Mouse (Mus musculus) hindbrain, postnatal 0 days (tissue): Measurements from ENCODE around the gene Lmnb2. TPM values are rescaled to one million over a fixed set of nuclear protein-coding genes. Genes with fewer than 3 reads are reported as not detected.

ENCODE experiments used
- ATAC-seq: fragments of 200-750 bp; cut with Nextera tagmentation; 2 replicates; pipeline ENCODE4 v1.8.0; 2017; ENCODE audit warnings: mild to moderate bottlenecking, moderate TSS enrichment, moderate library complexity
- DNase-seq: peaks from one replicate; pipeline ENCODE4 v3.0.0-alpha.2; 2015; ENCODE audit warnings: low spot score
- H3K27ac ChIP-seq: fragments of 300-500 bp; sonication (generic); 2 replicates; pipeline ENCODE4 v1.5.1; 2014; ENCODE audit warnings: mild to moderate bottlenecking
- H3K27me3 ChIP-seq: fragments of 300-500 bp; sonication (generic); 2 replicates; pipeline ENCODE4 v1.6.1; 2014; ENCODE audit warnings: low read length, mixed read lengths; ENCODE audit not compliant: insufficient read depth
- H3K36me3 ChIP-seq: fragments of 300-500 bp; sonication (generic); 2 replicates; pipeline ENCODE4 v1.6.1; 2014; ENCODE audit warnings: low read length, mixed read lengths; ENCODE audit not compliant: insufficient read depth
- H3K4me1 ChIP-seq: fragments of 300-500 bp; sonication (generic); 2 replicates; pipeline ENCODE4 v1.6.1; 2014; ENCODE audit warnings: antibody characterized with exemption, low read length, mixed read lengths; ENCODE audit not compliant: insufficient read depth
- H3K4me2 ChIP-seq: fragments of 300-500 bp; sonication (generic); 2 replicates; pipeline ENCODE4 v1.6.1; 2014; ENCODE audit warnings: low read depth, mild to moderate bottlenecking, low read length, moderate library complexity, mixed read lengths
- H3K4me3 ChIP-seq: fragments of 300-500 bp; sonication (generic); 2 replicates; pipeline ENCODE4 v1.5.1; 2014; ENCODE audit warnings: low read length
- H3K9ac ChIP-seq: fragments of 300-500 bp; sonication (generic); replicated peaks from 2 replicates; pipeline ENCODE4 v1.6.1; 2014; ENCODE audit warnings: mild to moderate bottlenecking, low read length, moderate library complexity, mixed read lengths
- H3K9me3 ChIP-seq: fragments of 300-500 bp; sonication (generic); 2 replicates; pipeline ENCODE4 v1.6.1; 2016; ENCODE audit warnings: low read length, mixed read lengths
- CTCF ChIP-seq: IDR thresholded peaks from 2 replicates; pipeline ENCODE4 v1.5.1; 2016; ENCODE audit warnings: antibody characterized with exemption, control low read depth, low read depth
- WGBS: fragments of 180-500 bp; shearing (Covaris S2); extraction: QIAGEN DNeasy Blood & Tissue Kit; methylation state at CpG from one replicate; pipeline ENCODE4 v1.1.7; 2014; 5-methylcytosine and 5-hydroxymethylcytosine counted together
- polyA plus RNA-seq: library from polyadenylated mRNA; unstranded; fragments of >200 nt; fragmentation: Nextera tagmentation; extraction: Ambion mirVana; gene quantifications from 2 replicates; pipeline ENCODE4 v1.2.1, GENCODE M21; 2015
- total RNA-seq: library from RNA; depleted of rRNA; stranded (reverse); fragments of >200 nt; gene quantifications from 2 replicates; pipeline ENCODE4 v1.2.3, GENCODE M21; 2014

Gene Lmnb2
- total and polyA plus RNA-seq, 2 experiments from 2014 or later: 24.8 to 42.3 TPM

DNA sequence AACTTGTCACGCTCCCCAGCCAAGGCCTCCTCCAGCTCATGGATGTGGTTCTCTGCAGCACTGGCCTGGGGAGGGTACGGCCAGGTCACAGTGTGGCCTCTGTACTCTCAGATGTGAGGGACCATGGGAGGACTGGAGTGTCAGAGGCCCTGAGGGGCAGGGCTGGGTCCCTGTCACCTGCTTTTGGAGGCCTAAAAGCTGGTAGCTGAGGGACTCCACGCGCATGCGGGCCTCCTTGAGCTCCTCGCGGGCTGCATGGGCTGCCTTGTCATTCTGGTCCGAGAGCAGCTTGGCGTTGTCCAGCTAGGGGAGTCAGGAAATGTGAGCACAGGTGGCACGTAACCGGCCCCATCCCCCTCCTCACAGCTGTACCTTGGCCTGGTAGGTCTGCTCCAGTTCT, 13.3 kb downstream of the Lmnb2 start:
- Histone ChIP-seq H3K4me3 (no peak overlapping the region), H3K4me2 (no peak overlapping the region), H3K27me3 (no peaks in the 10 kb centered on the region), H3K27ac (no peak overlapping the region), H3K4me1 (no peaks in the 10 kb centered on the region), H3K36me3 (peaks cover 42% of the 10 kb centered on the region), H3K9me3 (no peaks in the 10 kb centered on the region), H3K9ac (no peak overlapping the region)
- TF ChIP-seq CTCF: no peak
- WGBS: 97% methylated on average over 11 of the region's 11 CpGs
- no peak for DNase-seq
- no peak for ATAC-seq

GRCm38 (mm10) chr10:80904004-80904693, 13.9 kb downstream of the Lmnb2 start:
- H3K9ac ChIP-seq: no peak overlapping the region
- no peaks in the 10 kb centered on the region for H3K27me3 ChIP-seq
- H3K4me2 ChIP-seq: no peak overlapping the region
- no peaks in the 10 kb centered on the region for H3K4me1 ChIP-seq
- ATAC-seq (no peak), DNase-seq (no peak)
- H3K36me3 ChIP-seq: peaks cover 40% of the 10 kb centered on the region
- no peak overlapping the region for H3K27ac ChIP-seq
- H3K4me3 ChIP-seq: no peak overlapping the region
- TF ChIP-seq CTCF: no peak
- no peaks in the 10 kb centered on the region for H3K9me3 ChIP-seq
- WGBS: 83% methylated on average over 27 of the region's 28 CpGs

- no peak overlapping the region for H3K4me2 ChIP-seq
- TF ChIP-seq CTCF: no peak
- no peak for ATAC-seq
- H3K9ac ChIP-seq: no peak overlapping the region
- H3K36me3 ChIP-seq: peaks cover 40% of the 10 kb centered on the region
- DNase-seq: no peak
- no peaks in the 10 kb centered on the region for H3K9me3 ChIP-seq
- WGBS: 90% methylated on average over 10 of the region's 10 CpGs
- H3K4me3 ChIP-seq: no peak overlapping the region
- no peaks in the 10 kb centered on the region for H3K27me3 ChIP-seq
- no peak overlapping the region for H3K27ac ChIP-seq
- 0 out of 2 replicates have a peak, but pooled peaks cover 3% of the 10 kb centered on the region for H3K4me1 ChIP-seq
Measured at GRCm38 (mm10) chr10:80903282-80903681, 14.8 kb downstream of the Lmnb2 start.

GRCm38 (mm10) chr10:80902273-80902940, 15.6 kb downstream of the Lmnb2 start:
- 93% methylated on average over 9 of the region's 9 CpGs for WGBS
- H3K4me1 ChIP-seq: 0 out of 2 replicates have a peak, but pooled peaks cover 3% of the 10 kb centered on the region
- no peak overlapping the region for H3K4me3 ChIP-seq
- no peak overlapping the region for H3K9ac ChIP-seq
- DNase-seq (no peak), ATAC-seq (no peak)
- TF ChIP-seq CTCF: no peak
- no peak overlapping the region for H3K27ac ChIP-seq
- H3K4me2 ChIP-seq: no peak overlapping the region
- peaks cover 40% of the 10 kb centered on the region for H3K36me3 ChIP-seq
- no peaks in the 10 kb centered on the region for H3K9me3 ChIP-seq
- H3K27me3 ChIP-seq: no peaks in the 10 kb centered on the region

GRCm38 (mm10) chr10:80901409-80902272, 16.4 kb downstream of the Lmnb2 start:
- no peak for TF ChIP-seq CTCF
- Histone ChIP-seq H3K4me2 (peak overlapping the region; percentile 81; the same call in 1 of the 2 replicates), H3K27ac (peak overlapping the region; percentile 91; the same call in 1 of the 2 replicates), H3K4me3 (no peak overlapping the region), H3K9ac (peak overlapping the region; percentile 30; the same call in 1 of the 2 replicates), H3K9me3 (no peaks in the 10 kb centered on the region), H3K4me1 (0 out of 2 replicates have a peak, but pooled peaks cover 3% of the 10 kb centered on the region), H3K27me3 (no peaks in the 10 kb centered on the region), H3K36me3 (peaks cover 40% of the 10 kb centered on the region)
- ATAC-seq: no peak
- no peak for DNase-seq
- 91% methylated on average over 19 of the region's 19 CpGs for WGBS
